Mouse (Mus musculus): ENCODE measurements around the gene Cfap70. TPM values are rescaled to one million over a fixed set of nuclear protein-coding genes. Genes with fewer than 3 reads are reported as not detected.

Gene Cfap70
- polyA plus RNA-seq, 1 experiment from 2014 or later: 0.28 TPM

GRCm38 (mm10) chr14:20460216-20460615 is 8.2 kb upstream of the Cfap70 start:
- no peaks in the 10 kb centered on the region for H3K9me3 ChIP-seq
- no peak overlapping the region for H3K9ac ChIP-seq
- ATAC-seq: no peak
- no peak overlapping the region for H3K4me3 ChIP-seq (replicated peaks)
- H3K36me3 ChIP-seq: peaks cover 21% of the 10 kb centered on the region; the same call in 1 of the 2 replicates
- no peak overlapping the region for H3K4me2 ChIP-seq (replicated peaks)
- no peaks in the 10 kb centered on the region for H3K4me1 ChIP-seq (replicated peaks)
- no peaks in the 10 kb centered on the region for H3K27me3 ChIP-seq (replicated peaks)
- H3K27ac ChIP-seq: no peak overlapping the region
- WGBS: 79% methylated on average over 14 of the region's 14 CpGs

GRCm38 (mm10) chr14:20458378-20458777 is 6.4 kb upstream of the Cfap70 start:
- ATAC-seq: no peak
- WGBS: 91% methylated on average over 9 of the region's 9 CpGs

GRCm38 (mm10) chr14:20452929-20453328 is 903 bp upstream of the Cfap70 start:
- no peak overlapping the region for H3K27ac ChIP-seq
- no peak overlapping the region for H3K9ac ChIP-seq
- no peaks in the 10 kb centered on the region for H3K9me3 ChIP-seq
- H3K27me3 ChIP-seq (replicated peaks): no peaks in the 10 kb centered on the region
- H3K4me1 ChIP-seq (replicated peaks): no peaks in the 10 kb centered on the region
- 91% methylated on average over 5 of the region's 5 CpGs for WGBS
- no peak overlapping the region for H3K4me3 ChIP-seq (replicated peaks)
- no peak for ATAC-seq
- no peaks in the 10 kb centered on the region for H3K36me3 ChIP-seq
- H3K4me2 ChIP-seq (replicated peaks): no peak overlapping the region

More at GRCm38 (mm10) chr14:20458378-20458777, 6.4 kb upstream of the Cfap70 start:
- Histone ChIP-seq H3K9ac (no peak overlapping the region), H3K4me1 (replicated peaks) (no peaks in the 10 kb centered on the region), H3K4me2 (replicated peaks) (no peak overlapping the region), H3K27me3 (replicated peaks) (no peaks in the 10 kb centered on the region), H3K9me3 (no peaks in the 10 kb centered on the region), H3K4me3 (replicated peaks) (no peak overlapping the region), H3K27ac (no peak overlapping the region), H3K36me3 (peaks cover 15% of the 10 kb centered on the region; the same call in 1 of the 2 replicates)

GRCm38 (mm10) chr14:20451302-20451701 is 724 bp downstream of the Cfap70 start:
- H3K4me3 ChIP-seq (replicated peaks): peak overlapping the region; percentile 39
- no peaks in the 10 kb centered on the region for H3K36me3 ChIP-seq
- WGBS: 10% methylated on average over 2 of the region's 2 CpGs
- H3K9me3 ChIP-seq: no peaks in the 10 kb centered on the region
- H3K9ac ChIP-seq: peak overlapping the region; percentile 2; the same call in 1 of the 2 replicates
- peak overlapping the region; percentile 79 for H3K4me2 ChIP-seq (replicated peaks)
- ATAC-seq: no peak
- H3K27me3 ChIP-seq (replicated peaks): no peaks in the 10 kb centered on the region
- no peaks in the 10 kb centered on the region for H3K4me1 ChIP-seq (replicated peaks)
- no peak overlapping the region for H3K27ac ChIP-seq

- no peak for ATAC-seq
- no peak overlapping the region for H3K4me3 ChIP-seq (replicated peaks)
- no peaks in the 10 kb centered on the region for H3K27me3 ChIP-seq (replicated peaks)
- no peaks in the 10 kb centered on the region for H3K36me3 ChIP-seq
- no peak overlapping the region for H3K9ac ChIP-seq
- no peaks in the 10 kb centered on the region for H3K4me1 ChIP-seq (replicated peaks)
- H3K27ac ChIP-seq: no peak overlapping the region
- no peak overlapping the region for H3K4me2 ChIP-seq (replicated peaks)
- no peaks in the 10 kb centered on the region for H3K9me3 ChIP-seq
- 44% methylated on average over 12 of the region's 12 CpGs for WGBS
These were observed 4.8 kb downstream of the Cfap70 start for GRCm38 (mm10) chr14:20447209-20447608.

GRCm38 (mm10) chr14:20442252-20442651 is 9.8 kb downstream of the Cfap70 start:
- H3K27ac ChIP-seq: no peak overlapping the region
- ATAC-seq: no peak
- H3K4me2 ChIP-seq (replicated peaks): no peak overlapping the region
- no peak overlapping the region for H3K4me3 ChIP-seq (replicated peaks)
- no peaks in the 10 kb centered on the region for H3K9me3 ChIP-seq
- WGBS: 73% methylated on average over 17 of the region's 17 CpGs
- no peak overlapping the region for H3K9ac ChIP-seq
- H3K4me1 ChIP-seq (replicated peaks): no peaks in the 10 kb centered on the region
- H3K36me3 ChIP-seq: no peaks in the 10 kb centered on the region
- H3K27me3 ChIP-seq (replicated peaks): no peaks in the 10 kb centered on the region

GRCm38 (mm10) chr14:20436976-20437375 is 15.1 kb downstream of the Cfap70 start:
- no peak for ATAC-seq
- Histone ChIP-seq H3K27ac (no peak overlapping the region), H3K27me3 (replicated peaks) (no peaks in the 10 kb centered on the region), H3K9ac (no peak overlapping the region), H3K9me3 (no peaks in the 10 kb centered on the region), H3K4me1 (replicated peaks) (no peaks in the 10 kb centered on the region), H3K4me3 (replicated peaks) (no peak overlapping the region), H3K4me2 (replicated peaks) (no peak overlapping the region), H3K36me3 (no peaks in the 10 kb centered on the region)
- WGBS: 63% methylated on average over 6 of the region's 6 CpGs

- ATAC-seq: no peak
- Histone ChIP-seq H3K36me3 (no peaks in the 10 kb centered on the region), H3K4me3 (replicated peaks) (no peak overlapping the region), H3K27me3 (replicated peaks) (no peaks in the 10 kb centered on the region), H3K4me2 (replicated peaks) (no peak overlapping the region), H3K9ac (no peak overlapping the region), H3K4me1 (replicated peaks) (no peaks in the 10 kb centered on the region), H3K9me3 (no peaks in the 10 kb centered on the region), H3K27ac (no peak overlapping the region)
- 74% methylated on average over 4 of the region's 4 CpGs for WGBS
These were observed 19.6 kb downstream of the Cfap70 start for GRCm38 (mm10) chr14:20432420-20432819.

- ATAC-seq: no peak
- WGBS: 71% methylated on average over 6 of the region's 6 CpGs
- Histone ChIP-seq H3K4me2 (replicated peaks) (no peak overlapping the region), H3K9ac (no peak overlapping the region), H3K27ac (no peak overlapping the region), H3K27me3 (replicated peaks) (no peaks in the 10 kb centered on the region), H3K9me3 (no peaks in the 10 kb centered on the region), H3K4me1 (replicated peaks) (no peaks in the 10 kb centered on the region), H3K4me3 (replicated peaks) (no peak overlapping the region), H3K36me3 (no peaks in the 10 kb centered on the region)
These were observed 20.3 kb downstream of the Cfap70 start for GRCm38 (mm10) chr14:20431726-20432125.

GRCm38 (mm10) chr14:20429833-20430232 is 22.2 kb downstream of the Cfap70 start:
- H3K27ac ChIP-seq: no peak overlapping the region
- H3K36me3 ChIP-seq: no peaks in the 10 kb centered on the region
- H3K4me1 ChIP-seq (replicated peaks): no peaks in the 10 kb centered on the region
- H3K9me3 ChIP-seq: no peaks in the 10 kb centered on the region
- no peak overlapping the region for H3K4me3 ChIP-seq (replicated peaks)
- no peaks in the 10 kb centered on the region for H3K27me3 ChIP-seq (replicated peaks)
- 59% methylated on average over 1 of the region's 1 CpGs for WGBS
- no peak overlapping the region for H3K9ac ChIP-seq
- no peak overlapping the region for H3K4me2 ChIP-seq (replicated peaks)
- ATAC-seq: no peak

- no peaks in the 10 kb centered on the region for H3K9me3 ChIP-seq
- 24% methylated on average over 1 of the region's 1 CpGs for WGBS
- ATAC-seq: no peak
- no peak overlapping the region for H3K9ac ChIP-seq
- no peaks in the 10 kb centered on the region for H3K27me3 ChIP-seq (replicated peaks)
- no peak overlapping the region for H3K4me2 ChIP-seq (replicated peaks)
- H3K4me1 ChIP-seq (replicated peaks): no peaks in the 10 kb centered on the region
- no peaks in the 10 kb centered on the region for H3K36me3 ChIP-seq
- no peak overlapping the region for H3K27ac ChIP-seq
- H3K4me3 ChIP-seq (replicated peaks): no peak overlapping the region
These were observed 23.4 kb downstream of the Cfap70 start for GRCm38 (mm10) chr14:20428593-20428992.

GRCm38 (mm10) chr14:20423046-20423445 is 29.0 kb downstream of the Cfap70 start:
- 89% methylated on average over 6 of the region's 6 CpGs for WGBS

GRCm38 (mm10) chr14:20422257-20422656 is 29.8 kb downstream of the Cfap70 start:
- Histone ChIP-seq H3K4me1 (replicated peaks) (no peaks in the 10 kb centered on the region), H3K9ac (no peak overlapping the region), H3K36me3 (no peaks in the 10 kb centered on the region), H3K4me2 (replicated peaks) (no peak overlapping the region), H3K27me3 (replicated peaks) (no peaks in the 10 kb centered on the region), H3K4me3 (replicated peaks) (no peak overlapping the region), H3K9me3 (no peaks in the 10 kb centered on the region), H3K27ac (no peak overlapping the region)
- 76% methylated on average over 7 of the region's 7 CpGs for WGBS
- ATAC-seq: no peak

More at GRCm38 (mm10) chr14:20423046-20423445, 29.0 kb downstream of the Cfap70 start:
- H3K27me3 ChIP-seq (replicated peaks): no peaks in the 10 kb centered on the region
- H3K27ac ChIP-seq: no peak overlapping the region
- H3K4me1 ChIP-seq (replicated peaks): no peaks in the 10 kb centered on the region
- ATAC-seq: no peak
- no peak overlapping the region for H3K4me2 ChIP-seq (replicated peaks)
- no peaks in the 10 kb centered on the region for H3K36me3 ChIP-seq
- no peak overlapping the region for H3K9ac ChIP-seq
- H3K9me3 ChIP-seq: no peaks in the 10 kb centered on the region
- no peak overlapping the region for H3K4me3 ChIP-seq (replicated peaks)

Measured in intestine, embryonic 15.5 days (tissue).